Mouse (Mus musculus) regulatory T cell (primary cell): ENCODE measurements at regions not wholly inside any gene's neighbourhood (a gene's known extent, or its start where the extent isn't known, plus 50 kb on each side); places are given as distances from the start of the nearest gene placed in this dataset.

Source experiments
- in situ Hi-C: fragments of 300-600 bp; cut with MboI, MseI; formaldehyde crosslinking; loops from one replicate; pipeline ENCODE4 v1.15.1; 2025; ENCODE audit warnings: high pct_unique_total_duplicates

DNA sequence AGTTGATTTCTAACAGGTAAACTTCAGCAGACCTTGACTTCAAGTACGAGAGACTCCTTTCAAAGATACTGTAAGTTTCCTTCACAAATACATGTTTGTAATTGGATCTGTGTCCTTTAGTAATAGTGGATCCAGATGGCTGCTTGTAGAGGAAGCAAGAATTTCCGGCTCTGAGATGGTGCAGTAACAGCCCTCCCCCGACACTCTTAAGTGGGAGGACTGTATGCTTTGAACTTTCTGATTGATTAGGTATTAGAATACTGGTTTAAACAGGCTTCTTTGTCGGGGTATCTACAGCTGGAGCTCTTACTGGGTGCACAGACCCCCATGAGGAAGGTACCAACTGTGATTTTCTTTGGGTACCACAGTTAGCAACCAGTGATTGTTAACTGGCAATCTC lies 355.0 kb upstream of the Cblb start:
- in situ Hi-C loops: loop anchor here (25.0 kb wide), 3 partner anchors 386 to 1739 kb away; partner anchors contain the start of gene Alcam

DNA sequence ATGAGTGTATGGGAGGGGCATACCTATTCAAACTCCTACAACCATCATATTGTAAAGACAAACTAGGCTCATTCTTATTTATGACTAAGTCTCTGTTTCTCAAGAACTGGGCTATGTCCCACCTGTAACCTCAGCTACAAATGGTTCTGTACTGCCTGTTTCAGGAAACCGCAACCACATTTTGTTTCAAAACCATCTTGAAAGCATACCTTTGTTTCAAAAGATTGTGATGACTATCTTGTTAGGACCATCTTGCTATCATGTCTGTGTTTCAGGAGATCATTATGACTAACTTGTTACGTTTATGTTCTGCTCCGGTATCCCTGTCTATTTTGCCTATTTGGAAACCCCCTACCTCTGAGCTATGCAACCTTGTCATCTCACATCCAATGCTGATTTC lies 340.2 kb upstream of the Cblb start:
- in situ Hi-C loops: loop anchor here (25.0 kb wide), 3 partner anchors 371 to 1754 kb away; partner anchors contain the start of gene Alcam

DNA sequence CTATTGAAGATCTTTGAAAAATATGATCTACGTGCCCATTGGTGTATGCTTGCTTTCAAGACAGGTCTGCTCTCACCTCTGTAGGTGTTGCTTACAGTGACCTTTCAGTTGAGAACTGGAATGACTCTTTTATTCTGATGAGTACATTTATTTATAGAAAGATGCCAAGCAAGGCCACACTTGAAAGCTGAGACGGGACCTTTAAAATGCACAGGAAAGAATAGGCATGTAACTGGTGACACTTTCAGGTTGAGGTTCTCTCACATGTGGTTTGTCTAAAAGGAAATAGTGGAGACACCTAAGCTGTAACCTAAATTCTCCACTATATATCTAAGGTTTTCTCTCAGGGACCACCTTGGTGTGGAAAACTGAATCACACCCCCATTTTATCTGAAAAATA lies 326.0 kb upstream of the Cblb start:
- in situ Hi-C loops: loop anchor here (5.0 kb wide), 1 partner anchor 57 kb away; no protein-coding TSS in a partner anchor

GRCm38 (mm10) chr16:51718695-51719094 lies 312.3 kb upstream of the Cblb start:
- in situ Hi-C loops: no loop called here

DNA sequence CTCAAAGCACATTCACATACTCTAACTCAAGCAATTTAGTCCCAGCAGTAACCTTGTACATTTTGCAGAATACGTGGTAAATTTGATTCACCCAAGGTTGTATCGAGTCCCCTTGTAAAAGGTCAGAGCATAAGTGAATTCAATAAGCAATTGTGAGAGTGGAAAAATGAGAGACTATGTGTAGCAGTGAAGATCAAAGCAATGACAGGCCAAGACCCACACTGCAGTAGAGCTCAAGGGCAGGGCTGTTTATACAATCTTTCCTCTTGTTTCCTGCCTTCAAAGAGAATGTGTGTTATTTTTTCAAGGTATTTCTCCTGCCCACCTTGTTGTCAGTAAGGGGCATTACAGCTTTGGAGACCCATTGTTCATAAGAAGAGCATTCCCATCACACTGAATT lies 311.4 kb upstream of the Cblb start:
- in situ Hi-C loops: no loop called here

GRCm38 (mm10) chr16:51722682-51723081 lies 308.3 kb upstream of the Cblb start:
- in situ Hi-C loops: no loop called here

GRCm38 (mm10) chr16:51741875-51742274 lies 289.1 kb upstream of the Cblb start:
- in situ Hi-C loops: no loop called here

DNA sequence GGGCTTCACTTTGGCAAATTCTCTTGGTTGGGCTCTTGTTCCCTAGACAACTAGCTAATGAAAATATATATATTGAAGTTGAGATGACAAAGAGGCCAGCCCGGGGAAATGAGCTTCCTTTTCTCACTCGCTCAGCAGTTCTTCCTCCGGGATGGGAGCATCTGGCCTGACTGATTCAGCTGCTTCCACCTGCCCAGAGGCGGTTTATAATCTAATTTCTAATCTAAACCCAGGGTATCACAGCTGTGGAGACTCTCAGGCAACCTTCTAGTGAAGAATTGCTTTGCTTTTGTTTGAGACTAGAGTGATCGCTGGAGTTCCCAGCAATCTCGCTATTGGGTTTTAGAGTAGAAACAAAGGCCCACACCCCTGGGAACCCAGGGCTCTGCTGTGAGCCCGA lies 279.1 kb upstream of the Cblb start:
- in situ Hi-C loops: no loop called here

DNA sequence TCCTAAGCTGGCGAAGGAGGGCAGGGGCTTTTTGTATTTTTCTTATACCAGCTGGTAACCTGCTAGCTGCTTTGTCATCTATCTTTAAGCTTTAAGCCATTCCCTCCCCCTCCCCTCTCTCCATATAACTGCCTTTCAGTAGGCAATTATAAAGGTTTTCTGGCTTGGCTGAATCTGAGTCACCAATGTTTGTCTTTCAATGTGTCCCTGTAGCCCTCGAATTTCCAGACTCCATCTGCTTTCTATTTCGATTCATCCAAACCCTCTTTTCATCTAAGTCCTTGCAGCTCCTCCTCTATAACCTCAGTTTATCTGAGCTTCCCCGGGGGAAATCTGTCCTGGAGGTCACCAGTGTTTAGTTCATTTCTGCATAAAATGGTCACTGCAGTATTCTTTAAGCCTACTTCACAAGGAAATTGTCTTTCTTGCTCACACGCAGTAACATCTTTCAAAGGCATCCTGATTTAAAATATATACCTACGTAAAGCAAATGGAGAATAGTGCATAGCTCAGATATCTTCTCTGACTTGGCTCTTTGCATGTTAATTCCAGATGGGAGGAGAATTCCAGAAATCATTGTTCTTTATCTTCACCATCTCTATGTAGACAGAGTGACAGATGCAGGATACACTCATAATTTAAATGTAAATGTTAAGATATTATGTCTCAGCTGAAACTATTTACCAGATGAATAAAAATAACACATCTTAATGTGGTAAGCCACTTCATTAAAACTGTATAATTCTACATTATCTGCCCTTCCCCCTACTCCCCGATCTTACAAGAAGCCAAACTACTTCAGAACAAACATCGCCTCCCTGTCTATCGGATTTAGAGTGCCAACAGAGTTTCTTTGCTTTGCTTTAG lies 272.4 kb upstream of the Cblb start:
- in situ Hi-C loops: no loop called here

- in situ Hi-C loops: no loop called here
These were observed 271.8 kb upstream of the Cblb start for GRCm38 (mm10) chr16:51759228-51759647.

- in situ Hi-C loops: loop anchor here (5.0 kb wide), 1 partner anchor 45 kb away; no protein-coding TSS in a partner anchor
These were observed 263.5 kb upstream of the Cblb start for GRCm38 (mm10) chr16:51767556-51767955.

GRCm38 (mm10) chr16:51778920-51779319 lies 252.1 kb upstream of the Cblb start:
- in situ Hi-C loops: no loop called here

DNA sequence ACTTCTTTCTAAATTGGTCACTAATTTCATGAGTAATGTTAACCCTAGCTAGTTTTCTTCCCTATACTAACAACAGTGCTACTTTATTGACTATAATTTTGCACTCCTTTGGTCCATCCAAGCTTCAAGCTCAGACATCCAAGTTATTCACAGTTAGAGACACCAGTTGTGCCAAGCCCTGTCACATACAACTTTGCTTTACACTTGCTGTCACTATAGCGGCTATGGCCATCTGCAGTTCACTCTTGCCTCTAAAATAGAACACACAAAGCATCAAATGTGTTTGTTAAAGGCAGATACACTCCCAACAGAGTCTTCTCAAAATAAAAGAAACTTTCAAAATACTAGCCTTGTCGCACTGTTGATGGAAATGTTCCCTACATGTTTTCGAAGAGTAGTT lies 236.0 kb upstream of the Cblb start:
- in situ Hi-C loops: no loop called here

- in situ Hi-C loops: loop anchor here (5.0 kb wide), 1 partner anchor 70 kb away; no protein-coding TSS in a partner anchor
These were observed 223.7 kb upstream of the Cblb start for GRCm38 (mm10) chr16:51807323-51807722.

DNA sequence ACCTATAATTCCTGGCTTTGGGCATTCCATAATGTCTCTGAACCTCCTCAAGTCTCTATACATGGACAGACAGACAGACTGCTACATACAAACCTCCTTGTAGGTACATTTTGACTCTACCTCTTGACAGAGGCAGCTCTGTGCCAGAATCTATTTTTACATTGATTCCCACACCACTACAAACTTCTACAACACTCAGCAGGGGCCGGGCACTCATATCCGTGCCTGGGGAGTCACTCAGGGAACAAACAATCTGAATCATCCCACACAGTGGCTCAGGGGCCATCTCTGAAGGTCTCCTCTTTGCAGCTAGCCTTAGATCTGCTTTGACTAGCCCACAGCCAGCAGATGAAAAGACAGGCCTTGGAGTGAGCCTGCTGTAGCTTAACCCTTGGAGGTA lies 221.9 kb upstream of the Cblb start:
- in situ Hi-C loops: loop anchor here (5.0 kb wide), 1 partner anchor 68 kb away; no protein-coding TSS in a partner anchor

DNA sequence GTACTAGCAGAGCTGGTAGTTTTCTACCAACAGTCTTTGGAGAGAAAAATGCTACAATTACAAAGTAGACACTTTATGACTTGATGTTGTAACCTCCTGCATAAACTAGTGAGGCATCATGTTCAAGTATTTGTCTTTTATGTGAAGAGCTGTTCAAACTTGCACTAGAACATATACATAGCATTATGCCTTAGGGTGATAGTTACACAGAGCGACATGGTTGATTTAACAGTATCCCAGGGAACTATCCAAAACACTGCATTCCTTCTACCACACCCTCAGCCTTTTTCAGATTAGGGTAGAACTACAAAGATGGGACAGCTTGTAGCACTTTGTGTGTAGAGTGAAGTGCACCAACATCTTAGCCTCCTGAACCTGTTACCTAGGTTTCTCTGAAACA lies 220.0 kb upstream of the Cblb start:
- in situ Hi-C loops: loop anchor here (5.0 kb wide), 1 partner anchor 44 kb away; no protein-coding TSS in a partner anchor

DNA sequence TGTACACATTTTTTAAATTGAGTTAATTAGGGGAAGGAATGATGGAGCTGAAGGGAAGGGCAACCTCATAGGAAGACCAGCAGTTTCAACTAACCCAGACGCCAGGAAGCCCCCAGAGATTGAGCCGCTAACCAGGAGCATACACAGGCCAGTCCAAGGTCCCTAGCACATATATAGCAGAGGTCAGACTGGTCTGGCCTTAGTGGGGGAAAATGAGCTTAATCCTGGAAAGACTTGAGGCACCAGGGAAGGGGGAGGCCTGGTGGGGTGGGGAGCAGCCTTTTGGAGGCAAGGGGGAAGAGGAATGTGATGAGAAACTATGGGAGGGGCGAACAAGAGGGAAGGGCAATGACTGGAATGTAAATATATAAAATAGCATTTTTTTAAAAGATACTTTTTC lies 188.3 kb upstream of the Cblb start:
- in situ Hi-C loops: no loop called here

DNA sequence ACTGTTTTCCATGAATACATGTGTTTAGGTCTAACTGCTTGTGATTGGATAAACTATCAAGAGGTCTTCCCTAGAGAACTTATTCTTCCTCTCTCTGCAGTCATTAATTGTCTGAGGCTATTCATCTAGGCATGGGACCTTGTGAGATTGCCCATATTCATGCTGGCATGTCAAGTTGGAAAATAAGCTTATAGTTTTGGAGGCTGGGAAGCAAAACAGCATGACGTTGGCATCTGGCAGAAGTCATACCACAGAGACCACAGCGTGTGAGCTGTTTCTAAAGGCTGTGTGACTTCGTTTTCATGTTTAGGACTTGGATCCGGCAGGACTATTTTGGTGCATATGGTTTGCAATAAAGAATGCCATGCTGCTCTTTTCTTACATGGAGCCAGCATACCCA lies 185.5 kb upstream of the Cblb start:
- in situ Hi-C loops: no loop called here

DNA sequence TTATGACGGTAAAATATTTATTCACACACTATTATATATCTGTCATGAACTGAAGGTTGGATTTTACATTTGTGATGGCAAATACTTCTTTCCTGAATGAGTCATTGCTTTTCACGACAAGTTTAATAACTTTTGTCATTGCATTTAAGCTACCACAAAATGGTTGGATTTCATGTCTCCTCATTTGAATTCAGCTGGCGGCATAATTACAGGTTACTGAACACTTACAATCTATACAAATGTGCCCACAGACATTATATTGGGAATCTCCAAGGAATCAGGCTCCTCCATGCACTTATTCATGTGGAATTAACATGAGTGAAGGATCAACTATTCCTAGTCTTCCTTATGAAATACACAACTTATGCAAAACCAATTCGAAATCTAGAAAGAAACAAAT lies 150.3 kb upstream of the Cblb start:
- in situ Hi-C loops: no loop called here

GRCm38 (mm10) chr16:51881127-51881526 lies 149.9 kb upstream of the Cblb start:
- in situ Hi-C loops: no loop called here

GRCm38 (mm10) chr16:51883813-51884212 lies 147.2 kb upstream of the Cblb start:
- in situ Hi-C loops: no loop called here

- in situ Hi-C loops: no loop called here
These were observed 143.5 kb upstream of the Cblb start for GRCm38 (mm10) chr16:51887496-51887895.

DNA sequence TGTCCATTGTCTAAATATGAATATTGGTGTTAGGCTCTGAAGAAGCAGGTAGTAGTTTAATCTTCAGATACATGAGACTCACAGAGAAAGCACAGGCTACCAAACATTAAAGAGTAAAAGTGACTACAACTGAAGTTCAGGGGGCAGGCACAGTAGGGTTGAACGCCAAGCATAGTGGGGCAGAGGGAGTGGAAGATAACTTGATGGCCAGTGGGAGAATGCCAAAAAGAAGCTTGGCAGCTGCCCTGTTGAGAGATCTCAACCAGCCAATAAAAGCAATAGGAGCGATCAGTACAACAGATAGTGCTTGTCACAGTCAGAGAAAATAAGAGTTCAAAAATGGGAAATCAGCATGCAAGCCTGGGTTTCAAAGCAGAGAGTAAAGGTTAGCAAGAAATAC lies 125.4 kb upstream of the Cblb start:
- in situ Hi-C loops: no loop called here
